Mouse (Mus musculus) erythroblast, adult 5-6 weeks (primary cell): ENCODE results near the gene Arfrp1. TPM values are rescaled to one million over a fixed set of nuclear protein-coding genes. Genes with fewer than 3 reads are reported as not detected.
A peak's percentile ranks its signal among the peaks of the same experiment; 100 is the strongest.

ENCODE experiments used
- ATAC-seq: replicated peaks from 2 replicates; pipeline ENCODE4 v1.8.0; 2016; ENCODE audit warnings: moderate number of reproducible peaks, mild to moderate bottlenecking, moderate TSS enrichment, inconsistent platforms; ENCODE audit not compliant: poor library complexity, low FRiP score, severe bottlenecking
- total RNA-seq, 2 experiments: library from RNA; stranded (forward) in 1 of 2; stranded (reverse) in 1 of 2; fragments of 150-400 nt in 1 of 2; fragments of 200-764, 138-1000 nt in 1 of 2; gene quantifications; 2 replicates each; pipeline versions ENCODE4 v1.2.3 to v1.2.4; 2015 to 2017; ENCODE audit warnings: low replicate concordance in 2 of 2

Arfrp1 gene
- total RNA-seq, 2 experiments from 2014 or later, result 0.96 to 13.0 TPM

DNA sequence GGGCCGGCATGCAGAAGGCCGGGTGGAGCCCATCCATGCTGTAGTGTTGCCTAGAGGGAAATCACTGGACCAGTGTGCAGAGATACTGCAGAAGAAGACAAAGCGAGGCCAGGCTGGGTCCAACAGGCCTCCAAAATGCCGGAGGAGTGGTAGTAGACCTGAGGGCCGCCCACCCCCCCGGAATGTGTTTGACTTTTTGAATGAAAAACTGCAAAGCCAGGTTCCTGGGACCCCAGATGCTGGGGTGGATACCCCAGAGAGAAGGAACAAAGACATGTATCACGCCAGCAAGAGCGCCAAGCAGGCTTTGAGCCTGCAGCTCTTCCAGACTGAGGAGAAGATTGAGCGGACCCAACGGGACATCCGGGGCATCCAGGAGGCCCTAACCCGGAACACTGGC lies 14.6 kb upstream of the Arfrp1 start, which contains the start of gene Lime1:
Gene Lime1 (plus strand): TSS at position 301 of the 400 bp plus-strand sequence.
- no peak for ATAC-seq

DNA sequence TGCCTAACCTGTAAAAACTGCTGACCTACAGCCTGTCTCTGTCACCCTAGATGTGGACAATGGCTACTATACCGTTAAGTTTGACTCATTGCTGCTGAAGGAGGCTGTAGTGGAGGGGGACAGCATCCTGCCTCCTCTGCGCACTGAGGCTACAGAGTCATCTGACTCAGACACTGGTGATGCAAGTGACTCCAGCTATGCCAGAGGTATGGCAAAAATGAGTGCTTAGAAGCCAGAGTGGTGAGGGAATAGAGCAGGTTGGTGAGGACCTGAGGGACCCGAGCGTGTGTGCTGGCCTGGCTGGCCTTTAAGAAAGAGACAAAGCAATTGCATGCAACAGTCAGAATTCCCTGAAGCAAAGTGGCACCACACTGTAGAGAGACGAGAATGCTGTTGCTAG lies 13.5 kb upstream of the Arfrp1 start:
- ATAC-seq, result no peak

DNA sequence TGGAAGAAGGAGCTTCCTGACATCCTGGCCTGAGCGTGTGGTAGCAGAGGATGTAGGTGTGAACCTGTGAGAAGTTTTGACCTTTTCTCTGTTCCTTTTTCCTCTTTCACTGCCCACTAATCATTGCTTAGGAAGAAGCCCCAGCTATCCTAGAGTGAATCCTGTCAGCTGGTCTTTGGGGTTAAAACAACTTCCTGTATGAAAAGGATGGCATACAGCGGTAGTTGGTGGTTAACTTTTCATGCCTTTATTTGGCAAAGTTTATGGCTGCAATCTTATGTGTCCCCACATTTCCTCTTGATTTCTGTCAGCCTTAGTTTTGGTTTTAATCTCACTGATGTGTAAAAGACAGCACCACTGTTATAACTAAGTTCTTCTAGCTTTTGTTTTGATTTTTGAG lies 12.0 kb upstream of the Arfrp1 start:
- ATAC-seq, result no peak

DNA sequence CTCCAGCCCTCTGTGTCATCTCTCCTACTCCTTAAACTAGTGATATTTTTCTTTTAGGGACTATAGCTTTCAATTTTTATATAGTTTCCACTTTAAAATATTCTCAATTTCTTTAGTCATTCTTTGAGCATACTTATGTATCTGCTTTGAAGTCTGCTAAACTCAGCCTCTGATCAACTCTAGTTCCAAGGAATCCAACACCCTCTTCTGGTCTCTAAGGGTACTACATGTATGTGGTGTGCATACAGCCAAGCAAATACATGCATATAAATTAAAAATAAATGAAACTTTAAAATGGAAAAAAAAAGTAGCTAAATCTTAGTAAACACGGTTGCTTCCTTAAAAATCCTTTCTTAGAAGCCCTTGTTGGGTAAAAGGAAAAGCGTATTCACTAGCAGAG lies 10.6 kb upstream of the Arfrp1 start:
- peak; percentile 72 for ATAC-seq

DNA sequence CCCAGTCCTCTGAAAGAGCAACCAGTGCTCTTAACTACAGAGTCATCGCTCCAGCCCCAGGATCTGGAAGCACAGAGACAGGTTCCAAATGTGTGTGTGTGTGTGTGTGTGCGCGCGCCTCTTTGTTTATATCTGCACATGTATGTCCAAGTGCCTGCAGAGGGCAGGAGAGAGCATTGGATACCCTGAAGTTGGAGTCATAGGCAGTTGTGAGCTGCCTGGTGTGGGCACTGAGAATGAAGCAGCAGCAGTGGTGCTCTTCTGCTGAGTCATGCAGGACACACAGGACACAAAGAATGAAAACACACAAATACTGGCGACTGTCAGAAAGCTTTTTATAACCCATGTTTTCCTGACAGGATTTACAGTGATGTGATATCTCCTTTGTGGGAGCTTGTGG lies 4.8 kb upstream of the Arfrp1 start:
- ATAC-seq, result no peak

DNA sequence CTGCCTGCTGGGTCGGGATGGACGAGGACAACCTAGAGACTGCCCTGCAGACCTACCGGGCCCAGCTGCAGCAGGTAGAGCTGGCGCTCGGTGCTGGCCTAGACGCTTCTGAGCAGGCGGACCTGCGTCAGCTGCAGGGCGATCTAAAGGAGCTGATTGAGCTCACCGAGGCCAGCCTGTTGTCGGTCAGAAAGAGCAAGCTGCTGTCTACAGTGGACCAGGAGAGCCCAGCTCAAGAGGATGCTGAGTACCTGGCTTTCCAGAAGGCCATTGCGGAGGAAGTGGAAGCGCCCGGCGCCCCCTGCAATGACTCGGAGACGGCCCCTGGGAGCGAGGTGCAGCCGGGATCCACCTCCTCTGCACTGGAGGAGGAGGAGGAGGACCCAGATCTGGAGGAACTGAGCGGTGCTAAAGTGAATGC lies 461 bp upstream of the Arfrp1 start:
- ATAC-seq, result peak; percentile 54

DNA sequence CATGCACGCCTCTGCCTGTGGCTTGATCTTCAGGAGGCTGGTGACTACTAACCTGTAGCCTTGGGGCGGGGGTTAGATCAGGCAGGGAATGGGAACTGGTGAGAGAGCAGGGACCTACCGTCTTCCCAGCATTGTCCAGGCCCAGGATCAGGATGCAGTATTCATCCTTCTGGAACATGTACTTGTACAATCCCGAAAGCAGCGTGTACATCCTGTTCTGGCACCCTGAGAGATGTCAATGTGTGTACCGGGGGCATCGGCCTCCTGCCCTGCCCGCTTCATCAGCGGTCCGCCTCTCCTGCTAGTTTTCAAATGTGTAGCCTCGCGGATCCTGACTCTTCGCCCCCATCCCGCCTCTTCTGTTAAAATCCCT lies 731 bp downstream of the Arfrp1 start:
- no peak for ATAC-seq

DNA sequence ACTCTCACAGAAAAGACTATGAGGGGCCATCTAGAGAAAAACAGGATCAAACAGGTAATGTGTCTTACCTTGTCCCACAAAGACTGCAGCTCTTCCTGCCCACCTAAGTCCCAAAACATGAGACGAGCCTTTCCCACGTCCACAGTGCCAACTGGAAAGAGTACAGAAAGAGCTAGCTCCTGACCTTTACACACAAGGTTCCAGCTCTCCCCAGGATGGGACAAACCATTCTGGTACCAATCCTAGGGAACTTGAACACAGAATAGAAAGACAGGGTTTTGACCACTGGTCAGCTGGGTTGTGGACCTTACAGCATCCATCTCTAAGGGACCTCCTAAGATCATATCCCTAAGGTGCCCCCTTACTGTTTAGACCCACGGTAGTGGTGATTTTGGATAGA lies 1.3 kb downstream of the Arfrp1 start:
- no peak for ATAC-seq

DNA sequence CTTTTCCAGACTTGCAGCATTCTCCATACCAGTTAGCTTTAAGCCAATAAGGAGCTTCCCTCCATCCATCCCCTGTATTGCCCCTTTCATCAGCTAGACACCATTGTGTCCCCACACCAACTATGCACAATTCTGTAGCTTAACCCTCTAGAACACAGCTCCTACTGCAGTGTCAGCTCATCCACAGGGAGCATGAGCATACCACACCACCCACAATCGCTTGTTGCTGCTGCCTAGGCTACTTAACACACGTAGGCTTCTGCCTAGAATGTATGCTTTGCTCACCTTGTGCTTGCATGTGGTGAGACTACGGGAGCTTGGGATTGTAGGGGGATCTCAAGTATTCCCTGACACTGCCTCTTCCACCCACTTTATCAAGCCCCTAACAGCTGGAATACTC lies 8.4 kb downstream of the Arfrp1 start:
- no peak for ATAC-seq

DNA sequence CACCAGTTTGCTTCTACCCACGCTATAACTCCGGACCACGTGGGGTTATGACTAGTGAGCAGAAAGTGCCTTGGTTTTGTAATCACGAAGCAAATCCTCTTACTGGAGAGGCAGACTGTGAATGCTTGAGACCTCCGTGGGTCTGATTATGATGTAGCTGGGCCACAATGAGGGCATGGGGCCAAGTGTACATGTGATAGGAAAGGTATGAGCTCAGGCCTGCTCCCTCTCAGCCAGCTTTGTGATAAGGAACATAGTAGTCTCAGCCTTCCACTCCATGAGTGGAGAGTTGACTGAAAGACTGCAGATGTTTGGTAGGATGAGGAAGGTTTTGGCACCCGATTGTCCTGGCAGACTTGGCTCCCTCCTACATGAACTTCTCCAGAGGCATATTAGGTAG lies 22.4 kb downstream of the Arfrp1 start:
- no peak for ATAC-seq

DNA sequence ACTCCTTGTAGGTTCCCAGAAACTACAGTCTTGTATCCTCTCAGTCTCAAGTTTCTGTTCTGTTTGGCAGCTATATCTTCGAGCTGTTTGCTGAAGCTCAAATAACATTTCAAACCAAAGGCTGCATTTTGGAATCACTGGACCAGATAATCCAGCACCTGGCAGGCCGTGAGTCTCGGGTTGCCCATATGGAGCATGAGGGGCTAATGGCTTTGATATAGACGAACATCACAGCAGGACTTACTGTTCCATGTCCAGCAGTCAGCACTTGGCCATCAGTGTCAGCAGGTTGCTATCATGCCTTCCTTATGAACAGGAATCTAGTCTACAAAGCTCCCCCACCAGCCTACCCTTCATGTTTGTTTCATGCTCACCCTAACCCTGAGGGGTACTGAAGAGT lies 24.8 kb downstream of the Arfrp1 start:
- ATAC-seq, result no peak

DNA sequence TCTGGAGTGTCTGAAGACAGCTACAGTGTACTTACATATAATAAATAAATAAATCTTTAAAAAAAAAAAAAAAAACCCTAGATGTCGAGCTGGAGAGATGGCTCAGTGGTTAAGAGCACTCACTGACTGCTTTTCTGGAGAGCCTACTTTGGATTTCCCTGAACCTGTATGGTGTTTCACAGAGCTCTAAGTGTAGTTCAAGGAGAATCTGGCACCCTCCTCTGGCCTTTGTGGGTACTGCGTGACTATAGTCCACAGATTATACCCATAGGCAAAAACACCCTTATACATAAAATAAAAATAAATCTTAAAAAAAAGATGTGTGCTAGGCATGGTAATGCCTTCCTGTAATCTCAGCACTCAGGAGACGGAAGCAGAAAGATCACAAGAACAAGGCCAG lies 31.2 kb downstream of the Arfrp1 start:
- peak; percentile 93 for ATAC-seq

DNA sequence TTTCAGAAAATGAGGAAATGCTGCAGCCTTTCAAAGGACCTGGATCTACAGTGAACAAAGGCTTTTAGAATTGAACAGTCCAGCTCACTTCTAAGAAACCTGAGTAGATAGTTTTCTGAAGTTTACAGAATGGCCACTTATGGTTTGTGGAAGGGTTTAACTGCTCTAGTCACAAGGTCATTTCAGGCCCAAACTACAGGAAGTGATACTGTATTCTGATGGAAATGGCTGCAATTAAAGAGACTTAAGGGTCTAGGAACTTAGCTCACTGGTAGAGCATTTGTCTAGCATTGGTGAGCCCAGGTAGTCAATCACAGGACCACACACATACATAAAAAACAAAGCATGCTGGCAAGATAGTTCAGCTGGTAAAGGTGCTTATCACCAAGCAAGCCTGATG lies 32.7 kb downstream of the Arfrp1 start:
- no peak for ATAC-seq

DNA sequence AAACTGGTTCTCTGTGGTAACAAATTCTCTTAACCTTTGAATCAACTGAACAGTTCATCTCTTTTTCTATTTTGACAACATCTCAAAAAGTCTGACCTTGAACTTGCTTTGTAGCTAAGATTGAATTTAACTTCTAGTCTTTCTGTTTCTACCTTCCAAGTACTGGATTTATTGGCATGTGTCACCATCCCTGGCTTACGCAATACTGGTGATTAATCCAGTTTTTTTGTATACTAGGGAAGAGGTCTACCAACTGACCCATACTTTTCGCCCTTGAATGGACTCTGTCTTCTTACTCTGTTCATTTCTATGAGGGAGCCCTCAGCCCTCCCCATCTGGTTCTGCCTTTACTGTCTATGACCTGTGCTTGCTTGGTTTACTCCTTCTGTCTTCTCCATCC lies 39.1 kb downstream of the Arfrp1 start:
- ATAC-seq, result no peak

DNA sequence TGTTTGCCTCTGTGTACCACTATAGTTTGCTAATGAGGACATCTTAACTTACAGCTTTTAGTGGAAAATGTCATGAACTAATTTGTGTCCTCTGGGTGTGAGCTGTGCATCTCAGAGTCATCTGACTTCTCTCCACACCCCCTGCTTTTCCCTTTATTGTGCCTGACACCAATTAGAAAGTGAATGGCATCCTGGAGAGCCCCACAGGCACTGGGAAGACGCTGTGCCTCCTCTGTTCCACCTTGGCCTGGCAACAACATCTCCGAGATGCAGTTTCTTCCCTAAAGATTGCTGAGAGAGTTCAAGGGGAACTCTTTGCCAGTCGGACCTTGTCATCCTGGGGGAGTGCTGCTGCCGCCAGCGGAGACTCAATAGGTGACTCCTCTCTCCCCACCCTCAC lies 43.1 kb downstream of the Arfrp1 start:
- no peak for ATAC-seq

DNA sequence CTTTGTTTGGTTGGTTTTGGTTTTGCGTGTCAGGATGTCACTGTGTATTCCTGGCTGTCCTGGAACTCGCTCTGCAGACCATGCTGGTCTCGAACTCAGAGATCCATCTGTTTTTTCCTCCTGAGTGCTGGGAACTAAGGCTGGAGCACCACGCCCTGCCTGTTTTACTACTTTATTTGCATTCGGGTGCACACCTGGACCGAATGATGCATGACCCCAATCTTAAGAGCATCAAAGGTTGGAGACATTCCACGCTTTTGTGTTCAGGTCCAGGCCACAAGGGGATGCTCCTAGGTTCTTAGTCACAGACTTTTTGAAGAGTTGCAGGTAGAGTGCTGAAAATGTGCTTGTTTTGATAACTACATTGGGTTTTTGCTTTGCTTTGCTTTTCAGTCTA lies 45.1 kb downstream of the Arfrp1 start:
- ATAC-seq, result peak; percentile 20

DNA sequence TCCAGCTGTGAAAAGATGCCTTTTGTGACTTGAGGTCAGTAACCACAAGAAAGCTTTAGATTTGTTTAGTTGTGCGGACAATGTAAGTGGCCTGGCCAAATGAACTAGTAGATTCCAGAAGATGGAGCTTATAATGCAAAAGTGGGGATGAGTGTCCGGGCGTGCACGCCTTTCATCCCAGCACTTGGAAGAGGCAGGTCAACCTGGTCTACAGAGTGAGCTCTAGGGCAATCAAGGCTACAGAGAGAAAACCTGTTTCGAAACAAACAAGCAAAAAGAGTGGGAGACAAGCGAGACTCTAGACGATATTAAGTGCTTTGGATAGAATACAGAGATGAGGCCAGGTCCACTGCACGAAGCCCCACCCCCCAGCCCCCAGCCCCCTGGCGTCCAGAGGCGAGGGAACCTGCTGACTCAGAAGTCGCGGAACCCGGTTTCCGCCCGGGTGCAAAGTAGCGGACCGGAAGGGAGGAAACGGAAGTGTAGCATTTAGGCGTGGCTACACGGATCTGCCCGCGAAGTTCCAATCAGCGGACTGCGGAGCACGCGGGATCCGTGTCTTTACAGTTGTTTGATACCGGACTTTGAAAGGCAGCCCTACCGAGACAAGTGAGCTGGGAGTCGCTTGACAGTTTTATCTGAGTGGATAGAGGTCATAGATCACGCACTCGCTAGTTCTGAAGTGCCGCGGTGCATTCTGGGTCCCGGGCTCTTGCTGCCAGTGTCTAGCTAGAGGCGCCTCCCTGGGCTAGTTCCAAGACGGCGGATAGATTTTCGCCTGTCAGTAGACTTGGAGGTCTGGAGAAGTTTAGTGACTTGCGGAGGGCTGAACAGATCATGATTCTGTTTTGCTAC lies 45.7 kb downstream of the Arfrp1 start, which contains the start of gene Rtel1:
Gene Rtel1 (plus strand): TSS at position 492 of the 855 bp plus-strand sequence.
- ATAC-seq, result peak; percentile 96

DNA sequence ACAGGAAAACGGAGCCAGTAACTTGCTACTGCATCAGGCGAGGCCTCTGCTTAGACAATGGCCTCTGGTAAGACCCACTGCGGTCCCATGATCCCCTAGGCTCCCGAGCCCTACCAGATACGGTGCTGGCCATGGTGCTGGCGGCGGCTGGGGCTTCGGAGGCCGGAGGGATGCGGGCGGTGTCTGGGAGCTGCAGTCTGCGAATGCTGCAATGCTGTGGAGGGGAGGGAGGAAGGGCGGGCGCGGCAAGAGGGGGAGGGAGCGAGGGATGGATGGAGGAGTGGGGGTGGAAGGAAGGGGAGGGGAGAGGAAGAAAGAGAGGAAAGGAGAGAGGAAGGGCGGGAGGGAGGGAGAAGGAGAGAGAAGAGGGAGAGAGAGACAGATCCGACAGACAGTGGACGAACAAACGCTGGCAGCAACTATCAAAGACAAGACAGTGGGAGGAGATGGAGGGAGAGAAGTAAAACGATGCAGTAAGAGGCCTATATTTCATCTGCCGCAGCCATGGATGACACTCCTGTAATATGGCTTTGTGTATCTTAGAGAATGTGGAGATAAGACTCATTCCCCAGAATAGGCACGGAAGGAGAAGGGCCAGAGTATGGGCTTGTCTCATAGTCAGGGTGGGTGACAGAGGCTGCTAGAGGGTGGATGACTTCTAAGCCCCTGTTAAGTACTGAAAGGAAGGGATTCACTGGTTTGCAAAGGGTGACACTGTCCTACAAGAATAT lies 51.0 kb downstream of the Arfrp1 start, which contains the start of gene Stmn3:
Gene Stmn3 (minus strand): TSS at position 421 of the 731 bp plus-strand sequence.
- no peak for ATAC-seq

DNA sequence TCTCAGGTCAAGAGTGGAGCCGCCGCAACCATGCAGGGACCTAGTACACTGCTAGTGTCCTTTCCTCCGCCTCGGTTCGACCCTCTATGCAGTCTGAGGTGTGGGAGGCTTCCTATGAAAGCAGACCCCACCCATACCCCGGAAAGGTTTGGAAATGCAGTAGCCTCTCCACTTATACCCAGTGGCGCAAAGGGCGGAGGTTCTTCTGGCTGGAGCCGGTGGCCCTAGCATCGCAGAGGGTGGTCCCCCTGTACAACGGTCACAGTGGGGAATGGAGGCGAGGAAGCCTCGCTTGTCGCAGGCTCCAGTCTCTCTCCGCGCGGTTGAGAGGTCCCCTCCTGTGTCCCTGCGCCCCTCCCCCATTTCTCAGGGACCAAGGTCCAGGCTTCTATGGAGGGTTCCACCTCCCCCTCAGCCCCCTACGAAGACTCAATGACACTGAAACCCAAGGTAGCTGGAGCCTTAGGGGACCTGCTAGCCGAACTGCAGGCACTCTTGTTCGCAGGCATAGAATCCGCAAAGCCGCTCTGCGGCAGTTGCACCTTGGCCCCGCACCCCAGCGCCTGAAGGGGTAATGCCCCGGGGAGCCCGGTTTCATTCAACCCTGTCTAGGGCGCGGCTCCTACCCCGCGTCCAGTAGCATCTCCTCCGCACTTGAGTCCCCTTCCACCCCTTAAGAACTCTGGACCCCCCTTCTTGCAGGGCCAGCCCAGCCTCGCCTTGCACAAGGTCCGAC lies 51.7 kb downstream of the Arfrp1 start:
- ATAC-seq, result no peak

DNA sequence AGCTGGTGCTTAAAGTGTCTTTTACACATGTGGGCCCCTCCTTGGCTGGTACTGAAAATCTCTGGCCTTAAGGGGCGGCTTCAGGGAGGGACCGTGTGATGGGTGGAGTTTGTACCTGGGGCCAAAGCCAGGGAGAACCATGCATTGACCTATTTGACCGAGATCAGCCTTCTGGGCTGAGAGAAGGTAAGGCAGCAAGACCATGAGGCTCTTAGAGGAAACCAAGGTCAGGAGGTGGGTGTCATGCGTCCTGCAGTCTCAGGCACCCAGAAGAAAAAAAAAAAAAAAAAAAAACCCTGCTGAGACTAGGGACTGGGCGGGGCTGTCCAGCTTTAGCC lies 52.2 kb downstream of the Arfrp1 start:
- no peak for ATAC-seq

DNA sequence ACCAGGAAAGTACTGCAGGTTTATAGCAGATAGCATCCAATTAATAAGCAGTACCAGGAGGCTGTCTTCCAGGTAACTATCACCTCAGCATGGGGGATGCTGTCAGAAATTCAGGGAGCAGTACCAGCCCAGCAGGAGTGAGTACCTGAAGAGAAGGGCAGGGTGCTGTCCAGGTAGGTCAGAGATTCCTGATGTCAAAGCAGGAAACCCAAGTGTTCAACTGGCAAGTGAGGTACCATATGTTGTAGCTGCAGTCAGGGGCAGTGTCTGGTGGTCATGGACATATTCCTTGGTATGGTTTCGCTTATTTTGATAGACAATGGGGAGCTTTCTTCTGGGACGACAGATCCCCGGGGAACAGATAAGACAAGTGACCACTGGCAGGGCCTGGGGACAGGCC lies 52.8 kb downstream of the Arfrp1 start:
- no peak for ATAC-seq
